Mouse (Mus musculus) stomach, postnatal 0 days (tissue): ENCODE results near the gene Ak4. TPM values are rescaled to one million over a fixed set of nuclear protein-coding genes. Genes with fewer than 3 reads are reported as not detected.
A peak's percentile ranks its signal among the peaks of the same experiment; 100 is the strongest.

Experiments used
- ATAC-seq: fragments of 200-750 bp; cut with Nextera tagmentation; 2 replicates; pipeline ENCODE4 v1.8.0; 2017; ENCODE audit not compliant: low FRiP score, low TSS enrichment
- DNase-seq: peaks from one replicate; pipeline ENCODE4 v3.0.0-alpha.2; 2016; ENCODE audit warnings: low spot score
- H3K27ac ChIP-seq: fragments of 300-500 bp; sonication (generic); replicated peaks from 2 replicates; pipeline ENCODE4 v1.5.1; 2014; ENCODE audit warnings: mild to moderate bottlenecking, control low read depth
- H3K27me3 ChIP-seq: fragments of 300-500 bp; sonication (generic); 2 replicates; pipeline ENCODE4 v1.6.1; 2014; ENCODE audit warnings: low read length; ENCODE audit not compliant: control insufficient read depth, insufficient read depth
- H3K36me3 ChIP-seq: fragments of 300-500 bp; sonication (generic); 2 replicates; pipeline ENCODE4 v1.6.1; 2014; ENCODE audit warnings: low read length, mixed read lengths; ENCODE audit not compliant: control insufficient read depth, insufficient read depth
- H3K4me1 ChIP-seq: fragments of 300-500 bp; sonication (generic); replicated peaks from 2 replicates; pipeline ENCODE4 v1.6.1; 2014; ENCODE audit warnings: antibody characterized with exemption; ENCODE audit not compliant: control insufficient read depth, insufficient read depth
- H3K4me2 ChIP-seq: fragments of 300-500 bp; sonication (generic); replicated peaks from 2 replicates; pipeline ENCODE4 v1.6.1; 2014; ENCODE audit warnings: low read depth, mild to moderate bottlenecking, control low read depth, moderate library complexity
- H3K4me3 ChIP-seq: fragments of 300-500 bp; sonication (generic); 2 replicates; pipeline ENCODE4 v1.5.1; 2014; ENCODE audit warnings: low read depth, low read length, control low read depth
- H3K9ac ChIP-seq: fragments of 300-500 bp; sonication (generic); 2 replicates; pipeline ENCODE4 v1.6.1; 2014; ENCODE audit warnings: mild to moderate bottlenecking, low read length, control low read depth, mixed read lengths
- H3K9me3 ChIP-seq: fragments of 300-500 bp; sonication (generic); 2 replicates; pipeline ENCODE4 v1.6.1; 2016; ENCODE audit warnings: low read length; ENCODE audit not compliant: control insufficient read depth
- CTCF ChIP-seq: IDR thresholded peaks from 2 replicates; pipeline ENCODE4 v1.5.1; 2016; ENCODE audit warnings: antibody characterized with exemption, low read depth, mild to moderate bottlenecking, moderate library complexity
- EP300 ChIP-seq: optimal IDR thresholded peaks from 2 replicates; pipeline ENCODE3; 2016; ENCODE audit warnings: antibody characterized with exemption
- WGBS: fragments of 180-500 bp; shearing (Covaris S2); extraction: QIAGEN DNeasy Blood & Tissue Kit; methylation state at CpG from one replicate; pipeline ENCODE4 v1.1.7; 2014; 5-methylcytosine and 5-hydroxymethylcytosine counted together
- polyA plus RNA-seq: library from polyadenylated mRNA; unstranded; fragments of >200 nt; fragmentation: Nextera tagmentation; extraction: Ambion mirVana; gene quantifications from 2 replicates; pipeline ENCODE4 v1.2.1, GENCODE M21; 2015

Gene Ak4
- polyA plus RNA-seq, 1 experiment from 2014 or later = 15.8 TPM

- ATAC-seq (peak; percentile 98), DNase-seq (peak; percentile 83)
- WGBS = 45% methylated on average over 5 of the region's 5 CpGs
- no peaks in the 10 kb centered on the region for H3K4me1 ChIP-seq
- H3K9me3 ChIP-seq = no peaks in the 10 kb centered on the region
- H3K27ac ChIP-seq = no peak overlapping the region
- TF ChIP-seq CTCF (no peak), EP300 (no peak)
- no peaks in the 10 kb centered on the region for H3K36me3 ChIP-seq
- no peak overlapping the region for H3K4me3 ChIP-seq
- H3K27me3 ChIP-seq = no peaks in the 10 kb centered on the region
- no peak overlapping the region for H3K4me2 ChIP-seq
- H3K9ac ChIP-seq = no peak overlapping the region
Observed at GRCm38 (mm10) chr4:101393292-101393711, 25.8 kb upstream of the Ak4 start.

DNA sequence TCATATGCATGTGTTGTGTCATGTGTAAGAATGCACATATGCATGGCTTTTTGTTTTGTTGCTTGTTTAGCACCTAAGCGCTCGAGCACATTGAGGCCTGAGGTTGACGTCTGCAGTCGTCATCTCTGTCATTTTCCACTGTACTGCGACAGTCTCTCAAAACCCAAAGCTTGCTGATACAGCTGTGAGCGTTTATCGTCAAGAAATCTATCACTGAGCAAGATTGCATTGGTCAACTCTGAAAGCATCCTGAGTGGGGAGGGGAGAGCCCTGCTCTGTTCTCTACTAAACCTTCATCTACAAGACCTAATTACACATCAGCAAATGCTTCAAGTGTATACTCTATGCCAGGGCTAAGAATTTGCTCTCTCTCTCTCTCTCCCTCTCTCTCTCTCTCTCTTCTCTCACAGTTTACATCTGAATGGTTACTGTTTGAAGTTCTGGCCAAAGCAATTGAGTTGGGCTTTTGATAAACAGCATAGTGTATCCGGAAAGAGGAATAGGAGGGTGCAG is 24.0 kb upstream of the Ak4 start:
- Histone ChIP-seq H3K9ac (no peak overlapping the region), H3K4me3 (no peak overlapping the region), H3K9me3 (no peaks in the 10 kb centered on the region), H3K4me1 (no peaks in the 10 kb centered on the region), H3K27ac (no peak overlapping the region), H3K27me3 (no peaks in the 10 kb centered on the region), H3K36me3 (no peaks in the 10 kb centered on the region), H3K4me2 (no peak overlapping the region)
- ATAC-seq (no peak), DNase-seq (no peak)
- 76% methylated on average over 8 of the region's 8 CpGs for WGBS
- no peak for TF ChIP-seq CTCF
- TF ChIP-seq EP300 = no peak

DNA sequence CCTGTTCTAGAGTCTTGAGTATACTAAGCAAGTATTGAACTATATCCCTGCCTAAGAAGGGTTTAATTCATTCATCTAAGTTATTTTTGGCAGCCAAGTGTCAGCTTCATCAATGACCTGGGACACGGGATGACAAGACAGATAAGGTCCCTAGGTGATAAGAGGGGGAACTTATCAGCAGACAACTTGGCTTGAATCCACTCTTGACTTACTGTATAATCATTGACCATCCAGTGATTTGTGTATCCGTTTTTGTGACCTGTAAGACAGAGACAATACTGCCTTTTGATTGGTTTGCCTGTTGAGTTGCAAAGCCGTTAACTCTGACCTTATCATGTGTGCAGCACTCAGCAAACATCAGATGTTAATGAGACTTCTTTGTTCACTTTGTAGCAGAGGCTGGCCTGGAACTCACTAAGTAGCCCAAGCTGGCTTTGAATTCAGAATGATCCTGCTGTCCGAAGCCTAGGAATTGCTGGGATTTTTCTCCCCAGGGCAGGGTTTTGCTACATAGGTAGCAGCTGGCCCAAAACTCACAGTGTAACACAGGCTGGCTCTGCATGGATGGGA is 19.0 kb upstream of the Ak4 start:
- Histone ChIP-seq H3K27ac (no peak overlapping the region), H3K9ac (no peak overlapping the region), H3K4me3 (no peak overlapping the region), H3K9me3 (no peaks in the 10 kb centered on the region), H3K4me1 (no peaks in the 10 kb centered on the region), H3K4me2 (no peak overlapping the region), H3K27me3 (no peaks in the 10 kb centered on the region), H3K36me3 (no peaks in the 10 kb centered on the region)
- 56% methylated on average over 4 of the region's 4 CpGs for WGBS
- ATAC-seq (no peak), DNase-seq (no peak)
- TF ChIP-seq CTCF (no peak), EP300 (no peak)

DNA sequence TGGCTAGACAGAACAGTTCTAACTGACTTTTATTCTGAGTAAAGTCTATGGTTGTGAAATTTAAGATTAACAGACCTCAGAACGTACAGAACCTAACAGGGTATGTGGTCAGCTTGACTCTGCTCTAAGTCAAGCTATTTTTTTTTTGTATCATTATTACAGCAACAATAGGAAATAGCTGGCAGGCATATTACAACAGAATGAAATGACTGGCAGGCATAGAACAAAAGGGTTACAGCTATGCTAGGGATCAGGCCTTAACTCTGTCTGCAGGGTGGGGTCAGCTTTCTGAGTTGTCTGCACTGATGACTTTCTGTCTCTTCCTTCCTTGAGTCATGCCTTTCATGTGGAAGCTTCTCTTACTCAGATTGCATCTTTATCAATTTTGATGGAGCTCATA is 17.1 kb upstream of the Ak4 start:
- TF ChIP-seq CTCF (no peak), EP300 (no peak)
- DNase-seq (no peak), ATAC-seq (no peak)
- no peaks in the 10 kb centered on the region for H3K27me3 ChIP-seq
- H3K9ac ChIP-seq = no peak overlapping the region
- 67% methylated on average over 1 of the region's 1 CpGs for WGBS
- no peaks in the 10 kb centered on the region for H3K4me1 ChIP-seq
- H3K36me3 ChIP-seq = no peaks in the 10 kb centered on the region
- no peak overlapping the region for H3K27ac ChIP-seq
- H3K4me2 ChIP-seq = no peak overlapping the region
- H3K9me3 ChIP-seq = no peaks in the 10 kb centered on the region
- no peak overlapping the region for H3K4me3 ChIP-seq

DNA sequence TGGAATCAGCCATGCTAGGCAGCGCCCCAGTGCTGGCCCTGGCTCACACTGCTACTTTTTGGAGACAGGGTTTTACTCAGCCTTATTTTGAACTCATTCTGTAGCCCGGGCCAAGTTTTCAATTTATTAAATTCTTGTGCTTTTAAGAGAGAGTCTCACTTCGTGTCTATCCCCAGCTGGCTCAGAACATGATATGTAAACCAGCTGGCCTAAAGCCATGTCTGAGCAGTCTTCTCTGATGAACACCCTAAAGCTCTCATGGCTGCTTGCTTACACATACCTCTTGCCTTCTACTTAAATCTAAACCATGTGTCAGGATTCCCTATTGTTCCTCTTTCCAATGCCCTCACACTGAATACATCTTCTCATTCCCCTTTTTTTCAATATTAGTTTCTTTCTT is 14.2 kb upstream of the Ak4 start:
- WGBS = 55% methylated on average over 3 of the region's 3 CpGs
- H3K27ac ChIP-seq = no peak overlapping the region
- no peak for DNase-seq
- no peak overlapping the region for H3K4me2 ChIP-seq
- no peaks in the 10 kb centered on the region for H3K9me3 ChIP-seq
- TF ChIP-seq CTCF (no peak), EP300 (no peak)
- no peak overlapping the region for H3K9ac ChIP-seq
- H3K36me3 ChIP-seq = no peaks in the 10 kb centered on the region
- H3K4me3 ChIP-seq = no peak overlapping the region
- no peaks in the 10 kb centered on the region for H3K4me1 ChIP-seq
- no peak for ATAC-seq
- no peaks in the 10 kb centered on the region for H3K27me3 ChIP-seq

DNA sequence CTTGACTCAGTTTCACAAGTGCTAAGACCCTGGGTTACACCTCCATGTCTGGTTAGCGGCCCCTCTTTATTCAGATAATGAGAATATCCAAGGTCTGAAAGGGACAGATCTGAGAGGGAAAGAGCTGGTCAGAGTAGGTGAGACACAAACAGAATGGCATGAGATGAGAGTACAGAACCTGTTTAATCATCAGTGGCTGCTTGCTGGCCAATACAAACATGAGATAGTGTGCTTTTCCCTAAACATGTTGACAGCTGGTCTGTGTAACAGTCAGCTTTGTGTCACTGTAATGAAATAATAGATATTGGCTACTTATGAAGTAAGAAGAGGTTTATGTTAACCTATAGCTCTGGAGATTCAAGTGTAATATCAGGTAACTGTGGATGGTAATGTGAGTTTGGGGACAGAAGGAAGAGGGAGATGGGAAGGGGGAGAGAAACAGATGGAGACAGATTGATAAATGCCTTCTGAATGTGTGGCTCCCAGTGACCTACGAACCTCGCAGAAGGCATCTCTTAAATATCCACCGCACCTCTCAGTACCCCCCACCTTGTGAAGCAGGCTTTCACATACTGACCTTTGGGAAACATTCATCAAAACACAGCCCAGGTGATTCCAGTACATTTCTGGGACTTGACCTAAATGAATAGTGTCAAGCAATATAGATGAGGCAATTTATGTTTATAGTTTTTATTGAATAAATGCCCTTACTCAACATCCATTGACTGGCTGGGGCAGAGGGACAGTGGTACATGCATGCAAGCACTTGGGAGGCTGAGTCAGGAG is 12.5 kb upstream of the Ak4 start:
- Histone ChIP-seq H3K4me1 (no peaks in the 10 kb centered on the region), H3K9me3 (no peaks in the 10 kb centered on the region), H3K4me2 (no peak overlapping the region), H3K9ac (no peak overlapping the region), H3K4me3 (no peak overlapping the region), H3K36me3 (no peaks in the 10 kb centered on the region), H3K27ac (no peak overlapping the region), H3K27me3 (no peaks in the 10 kb centered on the region)
- ATAC-seq (no peak), DNase-seq (no peak)
- TF ChIP-seq EP300 (no peak), CTCF (no peak)
- 79% methylated on average over 4 of the region's 4 CpGs for WGBS
